Mouse (Mus musculus) midbrain, postnatal 0 days (tissue): ENCODE measurements around the gene Hip1r. TPM values are rescaled to one million over a fixed set of nuclear protein-coding genes. Genes with fewer than 3 reads are reported as not detected.
A peak's percentile ranks its signal among the peaks of the same experiment; 100 is the strongest.

ENCODE experiments used
- ATAC-seq: fragments of 200-750 bp; cut with Nextera tagmentation; 2 replicates; pipeline ENCODE4 v1.8.0; 2017; ENCODE audit warnings: moderate number of reproducible peaks, mild to moderate bottlenecking, moderate TSS enrichment, moderate library complexity; ENCODE audit not compliant: low FRiP score
- DNase-seq: peaks from one replicate; pipeline ENCODE4 v3.0.0-alpha.2; 2015; ENCODE audit warnings: low spot score
- H3K27ac ChIP-seq: fragments of 300-500 bp; sonication (generic); 2 replicates; pipeline ENCODE4 v1.5.1; 2014; ENCODE audit warnings: low read depth, mild to moderate bottlenecking, low read length, mixed read lengths
- H3K27me3 ChIP-seq: fragments of 300-500 bp; sonication (generic); 2 replicates; pipeline ENCODE4 v1.6.1; 2014; ENCODE audit warnings: low read length, control low read depth, mixed read lengths; ENCODE audit not compliant: insufficient read depth
- H3K36me3 ChIP-seq: fragments of 300-500 bp; sonication (generic); 2 replicates; pipeline ENCODE4 v1.6.1; 2014; ENCODE audit warnings: low read length, control low read depth, mixed read lengths; ENCODE audit not compliant: insufficient read depth
- H3K4me1 ChIP-seq: fragments of 300-500 bp; sonication (generic); 2 replicates; pipeline ENCODE4 v1.6.1; 2014; ENCODE audit warnings: mild to moderate bottlenecking, control low read depth, antibody characterized with exemption, low read length, mixed read lengths; ENCODE audit not compliant: insufficient read depth
- H3K4me2 ChIP-seq: fragments of 300-500 bp; sonication (generic); 2 replicates; pipeline ENCODE4 v1.6.1; 2014; ENCODE audit warnings: low read depth, mild to moderate bottlenecking, low read length, mixed read lengths; ENCODE audit not compliant: poor library complexity, severe bottlenecking
- H3K4me3 ChIP-seq: fragments of 300-500 bp; sonication (generic); 2 replicates; pipeline ENCODE4 v1.5.1; 2014; ENCODE audit warnings: low read depth, mild to moderate bottlenecking, low read length, moderate library complexity
- H3K9ac ChIP-seq: fragments of 300-500 bp; sonication (generic); replicated peaks from 2 replicates; pipeline ENCODE4 v1.6.1; 2014; ENCODE audit warnings: mild to moderate bottlenecking, low read length, moderate library complexity, mixed read lengths; ENCODE audit not compliant: poor library complexity, severe bottlenecking
- H3K9me3 ChIP-seq: fragments of 300-500 bp; sonication (generic); 2 replicates; pipeline ENCODE4 v1.6.1; 2016; ENCODE audit warnings: low read length, control low read depth
- CTCF ChIP-seq: IDR thresholded peaks from 2 replicates; pipeline ENCODE4 v1.5.1; 2016; ENCODE audit warnings: antibody characterized with exemption, mild to moderate bottlenecking
- WGBS: fragments of 180-500 bp; shearing (Covaris S2); extraction: QIAGEN DNeasy Blood & Tissue Kit; methylation state at CpG from one replicate; pipeline ENCODE4 v1.1.7; 2014; 5-methylcytosine and 5-hydroxymethylcytosine counted together
- polyA plus RNA-seq: library from polyadenylated mRNA; unstranded; fragments of >200 nt; fragmentation: Nextera tagmentation; extraction: Ambion mirVana; gene quantifications from 2 replicates; pipeline ENCODE4 v1.2.1, GENCODE M21; 2015
- total RNA-seq: library from RNA; depleted of rRNA; stranded (reverse); fragments of >200 nt; gene quantifications from 2 replicates; pipeline ENCODE4 v1.2.3, GENCODE M21; 2014

Gene Hip1r
- total and polyA plus RNA-seq, 2 experiments from 2014 or later = 25.8 to 45.4 TPM

DNA sequence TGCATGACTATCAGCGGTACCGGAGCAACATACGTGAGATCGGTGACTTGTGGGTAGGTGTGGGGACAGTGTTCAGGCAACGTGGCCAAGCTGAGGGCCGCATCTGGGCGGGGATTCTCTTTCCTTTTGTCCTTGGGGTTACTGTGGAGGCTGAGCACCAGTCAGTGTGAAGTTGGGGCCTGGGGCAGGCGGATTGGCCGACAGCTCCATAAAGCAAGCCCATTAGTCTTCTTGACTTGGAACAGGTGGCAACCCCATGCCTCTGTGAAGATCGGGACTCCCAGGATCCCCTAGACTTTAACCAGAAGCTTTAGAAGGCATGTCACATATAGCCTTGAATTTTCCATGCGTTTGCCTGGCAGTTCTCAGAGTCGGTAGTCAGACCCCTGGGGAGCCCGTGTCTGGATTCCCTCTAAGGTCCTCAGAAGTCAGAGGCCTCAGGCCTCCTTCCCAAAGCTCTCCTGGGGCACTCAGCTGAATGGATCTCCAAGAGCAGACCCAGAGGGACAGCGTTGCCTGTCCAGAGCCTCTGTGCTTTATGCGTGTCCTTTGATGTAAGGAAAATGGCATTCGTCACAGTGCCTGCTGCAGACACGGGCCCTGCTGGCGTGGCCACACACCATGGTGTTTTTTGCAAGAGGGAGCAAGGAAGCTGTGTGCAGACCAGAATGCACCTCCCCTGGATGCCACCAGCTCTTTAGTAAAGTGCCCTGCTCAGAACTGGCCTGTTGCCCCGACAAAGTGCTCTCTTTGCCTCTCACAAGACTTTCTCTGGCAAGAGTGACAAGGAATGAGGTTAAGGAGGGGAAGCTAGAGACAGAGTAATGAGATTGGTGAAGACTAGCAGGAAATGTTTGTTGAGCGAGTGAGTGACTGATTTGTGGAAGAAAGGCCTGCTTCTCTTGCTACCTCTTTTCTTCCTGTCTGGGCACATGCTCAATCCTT is 16.8 kb downstream of the Hip1r start:
- peak; percentile 66 for DNase-seq
- Histone ChIP-seq H3K4me2 (no peak overlapping the region), H3K9ac (no peak overlapping the region), H3K27ac (0 out of 2 replicates have a peak overlapping the region, but pooled peaks have one; percentile 3), H3K9me3 (no peaks in the 10 kb centered on the region), H3K36me3 (peaks cover 3% of the 10 kb centered on the region), H3K4me3 (no peak overlapping the region), H3K27me3 (no peaks in the 10 kb centered on the region), H3K4me1 (no peaks in the 10 kb centered on the region)
- no peak for TF ChIP-seq CTCF
- 54% methylated on average over 20 of the region's 20 CpGs for WGBS
- no peak for ATAC-seq

DNA sequence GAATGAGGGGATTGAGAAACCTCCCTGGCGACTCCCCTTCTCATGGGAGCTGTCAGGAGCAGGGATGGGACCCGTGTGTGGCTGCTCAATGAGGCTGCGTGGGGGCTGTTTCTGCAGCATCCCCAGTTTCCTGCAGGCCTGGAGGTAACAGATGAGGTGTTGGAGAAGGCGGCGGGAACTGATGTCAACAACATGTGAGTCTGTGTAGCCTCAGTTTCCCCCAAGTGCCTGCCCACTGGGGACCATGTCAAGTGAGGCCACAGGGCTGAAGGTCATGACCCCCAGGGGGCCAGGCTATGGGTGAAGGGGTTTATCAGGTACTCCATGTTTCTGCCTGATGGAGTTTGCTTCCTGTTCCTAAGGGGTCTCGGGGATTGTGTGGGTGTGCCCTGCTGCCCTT is 17.9 kb downstream of the Hip1r start:
- DNase-seq (no peak), ATAC-seq (no peak)
- Histone ChIP-seq H3K36me3 (peaks cover 6% of the 10 kb centered on the region), H3K4me1 (no peaks in the 10 kb centered on the region), H3K4me2 (no peak overlapping the region), H3K9ac (0 out of 2 replicates have a peak overlapping the region, but pooled peaks have one; percentile 19), H3K27ac (no peak overlapping the region), H3K4me3 (no peak overlapping the region), H3K27me3 (no peaks in the 10 kb centered on the region), H3K9me3 (no peaks in the 10 kb centered on the region)
- WGBS = 89% methylated on average over 6 of the region's 6 CpGs
- no peak for TF ChIP-seq CTCF

- H3K9ac ChIP-seq = no peak overlapping the region
- WGBS = 77% methylated on average over 10 of the region's 10 CpGs
- H3K4me1 ChIP-seq = no peaks in the 10 kb centered on the region
- DNase-seq (no peak), ATAC-seq (no peak)
- H3K9me3 ChIP-seq = no peaks in the 10 kb centered on the region
- no peak overlapping the region for H3K4me2 ChIP-seq
- H3K27me3 ChIP-seq = no peaks in the 10 kb centered on the region
- H3K36me3 ChIP-seq = peaks cover 14% of the 10 kb centered on the region
- no peak overlapping the region for H3K27ac ChIP-seq
- no peak overlapping the region for H3K4me3 ChIP-seq
- no peak for TF ChIP-seq CTCF
Observed at GRCm38 (mm10) chr5:123992193-123992637, 18.8 kb downstream of the Hip1r start.

DNA sequence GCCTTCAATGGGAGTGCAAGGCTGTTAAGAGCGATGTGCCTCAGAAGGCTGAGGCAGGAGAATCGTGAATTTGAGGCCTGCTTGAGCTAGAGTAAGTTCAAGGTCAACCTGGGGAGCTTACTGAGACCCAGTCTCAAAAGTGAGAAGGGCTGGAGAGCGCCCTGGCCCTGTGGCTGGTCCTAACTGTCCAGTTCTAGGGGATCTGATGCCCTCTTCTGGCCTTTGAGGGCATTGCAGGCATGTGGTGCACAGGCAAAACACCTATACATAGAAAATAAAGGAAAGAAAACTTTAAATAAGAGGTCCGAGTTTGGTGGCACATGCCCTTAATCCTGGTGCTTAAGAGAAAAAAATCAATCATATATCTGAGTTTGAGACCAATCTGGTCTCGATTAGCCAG is 19.4 kb downstream of the Hip1r start:
- TF ChIP-seq CTCF = peak; percentile 91
- no peaks in the 10 kb centered on the region for H3K4me1 ChIP-seq
- DNase-seq = peak; percentile 90
- ATAC-seq = peak; percentile 45; the same call in 1 of the 2 replicates
- H3K9ac ChIP-seq = no peak overlapping the region
- no peak overlapping the region for H3K4me2 ChIP-seq
- H3K27ac ChIP-seq = no peak overlapping the region
- H3K36me3 ChIP-seq = peaks cover 17% of the 10 kb centered on the region
- no peak overlapping the region for H3K4me3 ChIP-seq
- H3K9me3 ChIP-seq = no peaks in the 10 kb centered on the region
- 31% methylated on average over 5 of the region's 5 CpGs for WGBS
- no peaks in the 10 kb centered on the region for H3K27me3 ChIP-seq

GRCm38 (mm10) chr5:123993263-123994036 is 20.0 kb downstream of the Hip1r start:
- ATAC-seq (peak; percentile 86), DNase-seq (peak; percentile 89)
- no peaks in the 10 kb centered on the region for H3K4me1 ChIP-seq
- H3K9me3 ChIP-seq = no peaks in the 10 kb centered on the region
- H3K4me2 ChIP-seq = no peak overlapping the region
- WGBS = 48% methylated on average over 7 of the region's 7 CpGs
- peak; percentile 42; the same call in 1 of the 2 replicates for TF ChIP-seq CTCF
- H3K36me3 ChIP-seq = peaks cover 17% of the 10 kb centered on the region
- H3K27ac ChIP-seq = 0 out of 2 replicates have a peak overlapping the region, but pooled peaks have one; percentile 18
- H3K27me3 ChIP-seq = no peaks in the 10 kb centered on the region
- no peak overlapping the region for H3K9ac ChIP-seq
- no peak overlapping the region for H3K4me3 ChIP-seq
